Mouse (Mus musculus): ENCODE results near the gene Olfr667. TPM values are rescaled to one million over a fixed set of nuclear protein-coding genes. Genes with fewer than 3 reads are reported as not detected.
"Not testable (repeated sequence)": the region's sequence is repeated elsewhere in the genome, so short reads cannot be mapped to it uniquely, and the experiment has no call there.

The Olfr667 gene
- polyA plus RNA-seq (2016; fragmentation: Nextera tagmentation; extraction: Ambion mirVana) = not detected in 2 replicates

- Histone ChIP-seq H3K4me3 (no peak within 1 kb of the TSS), H3K4me1 (no peaks in the 10 kb centered on the region), H3K36me3 (no peaks in the 10 kb centered on the region), H3K27me3 (ENCODE audit: insufficient read depth, poor library complexity, severe bottlenecking) (no peaks in the 10 kb centered on the region), H3K27ac (no peak within 1 kb of the TSS), H3K9me3 (no peaks in the 10 kb centered on the region)
- DNase-seq (ENCODE audit: low spot score) = no peak
- 66% methylated on average over 1 of the region's 1 CpGs for WGBS
Observed at GRCm38 (mm10) chr7:104921382-104921781, at the start of gene Olfr667. Gene Olfr667 (minus strand): TSS chr7:104921482.

- no peak within 1 kb of the TSS for H3K4me3 ChIP-seq
- no peak for DNase-seq (ENCODE audit: low spot score)
- no peaks in the 10 kb centered on the region for H3K9me3 ChIP-seq
- no peaks in the 10 kb centered on the region for H3K27me3 ChIP-seq (ENCODE audit: insufficient read depth, poor library complexity, severe bottlenecking)
- WGBS = 59% methylated on average over 1 of the region's 1 CpGs
- no peaks in the 10 kb centered on the region for H3K4me1 ChIP-seq
- H3K27ac ChIP-seq = no peak within 1 kb of the TSS
- H3K36me3 ChIP-seq = no peaks in the 10 kb centered on the region
Observed at GRCm38 (mm10) chr7:104962520-104962919, 41.2 kb upstream of the Olfr667 start, which contains the start of gene Olfr670. Gene Olfr670 (minus strand): TSS chr7:104962620.

GRCm38 (mm10) chr7:104950234-104950633, 29.0 kb upstream of the Olfr667 start:
- H3K9me3 ChIP-seq; H3K27me3 ChIP-seq (ENCODE audit: insufficient read depth, poor library complexity, severe bottlenecking); H3K4me3 ChIP-seq; H3K36me3 ChIP-seq; H3K27ac ChIP-seq; H3K4me1 ChIP-seq; DNase-seq (ENCODE audit: low spot score): not testable (repeated sequence)
- WGBS = 94% methylated on average over 16 of the region's 16 CpGs

GRCm38 (mm10) chr7:104933940-104934339, 12.7 kb upstream of the Olfr667 start, which contains the start of gene Olfr669:
Gene Olfr669 (plus strand): TSS chr7:104934240.
- H3K9me3 ChIP-seq = no peaks in the 10 kb centered on the region
- no peak within 1 kb of the TSS for H3K4me3 ChIP-seq
- H3K4me1 ChIP-seq = no peaks in the 10 kb centered on the region
- no peaks in the 10 kb centered on the region for H3K27me3 ChIP-seq (ENCODE audit: insufficient read depth, poor library complexity, severe bottlenecking)
- 88% methylated on average over 1 of the region's 1 CpGs for WGBS
- H3K36me3 ChIP-seq = no peaks in the 10 kb centered on the region
- no peak within 1 kb of the TSS for H3K27ac ChIP-seq
- no peak for DNase-seq (ENCODE audit: low spot score)

- no peak for DNase-seq (ENCODE audit: low spot score)
- H3K36me3 ChIP-seq = no peaks in the 10 kb centered on the region
- no peak within 1 kb of the TSS for H3K4me3 ChIP-seq
- H3K27me3 ChIP-seq (ENCODE audit: insufficient read depth, poor library complexity, severe bottlenecking) = no peaks in the 10 kb centered on the region
- H3K27ac ChIP-seq = no peak within 1 kb of the TSS
- 60% methylated on average over 1 of the region's 1 CpGs for WGBS
- no peaks in the 10 kb centered on the region for H3K4me1 ChIP-seq
- no peaks in the 10 kb centered on the region for H3K9me3 ChIP-seq
Observed at GRCm38 (mm10) chr7:104927957-104928356, 6.7 kb upstream of the Olfr667 start, which contains the start of gene Olfr668. Gene Olfr668 (minus strand): TSS chr7:104928057.

GRCm38 (mm10) chr7:104895852-104896251, 25.4 kb downstream of the Olfr667 start, which contains the start of gene Olfr666:
Gene Olfr666 (minus strand): TSS chr7:104895952.
- 80% methylated on average over 2 of the region's 2 CpGs for WGBS
- Histone ChIP-seq H3K27me3 (ENCODE audit: insufficient read depth, poor library complexity, severe bottlenecking) (no peaks in the 10 kb centered on the region), H3K27ac (no peak within 1 kb of the TSS), H3K36me3 (no peaks in the 10 kb centered on the region), H3K4me3 (no peak within 1 kb of the TSS), H3K9me3 (no peaks in the 10 kb centered on the region), H3K4me1 (no peaks in the 10 kb centered on the region)
- DNase-seq (ENCODE audit: low spot score) = no peak

GRCm38 (mm10) chr7:104877731-104878130, 43.6 kb downstream of the Olfr667 start, which contains the start of gene Olfr665:
Gene Olfr665 (plus strand): TSS chr7:104878031.
- H3K27me3 ChIP-seq (ENCODE audit: insufficient read depth, poor library complexity, severe bottlenecking) = no peaks in the 10 kb centered on the region
- no peak within 1 kb of the TSS for H3K27ac ChIP-seq
- DNase-seq (ENCODE audit: low spot score) = no peak
- H3K9me3 ChIP-seq = no peaks in the 10 kb centered on the region
- no peaks in the 10 kb centered on the region for H3K4me1 ChIP-seq
- H3K4me3 ChIP-seq = no peak within 1 kb of the TSS
- H3K36me3 ChIP-seq = no peaks in the 10 kb centered on the region
- WGBS = 35% methylated on average over 1 of the region's 1 CpGs

Other genes with a start within 250 kb of the Olfr667 start
- gene Olfr661, start 235.0 kb downstream of the Olfr667 start, polyA plus RNA-seq (2016; fragmentation: Nextera tagmentation; extraction: Ambion mirVana) = not detected in 2 replicates
- not detected in 2 replicates for gene Usp17le, start 144.0 kb downstream of the Olfr667 start, polyA plus RNA-seq (2016; fragmentation: Nextera tagmentation; extraction: Ambion mirVana)
- not detected in 2 replicates for gene Usp17lb, start 78.9 kb downstream of the Olfr667 start, polyA plus RNA-seq (2016; fragmentation: Nextera tagmentation; extraction: Ambion mirVana)
- gene Usp17la, start 64.5 kb downstream of the Olfr667 start, polyA plus RNA-seq (2016; fragmentation: Nextera tagmentation; extraction: Ambion mirVana) = not detected in 2 replicates
- gene Olfr665, start 43.5 kb downstream of the Olfr667 start, polyA plus RNA-seq (2016; fragmentation: Nextera tagmentation; extraction: Ambion mirVana) = not detected in 2 replicates
- gene Olfr666, start 25.5 kb downstream of the Olfr667 start, polyA plus RNA-seq (2016; fragmentation: Nextera tagmentation; extraction: Ambion mirVana) = not detected in 2 replicates
- not detected in 2 replicates for gene Olfr668, start 6.6 kb upstream of the Olfr667 start, polyA plus RNA-seq (2016; fragmentation: Nextera tagmentation; extraction: Ambion mirVana)
- not detected in 2 replicates for gene Olfr669, start 12.8 kb upstream of the Olfr667 start, polyA plus RNA-seq (2016; fragmentation: Nextera tagmentation; extraction: Ambion mirVana)
- gene Olfr670, start 41.1 kb upstream of the Olfr667 start, polyA plus RNA-seq (2016; fragmentation: Nextera tagmentation; extraction: Ambion mirVana) = not detected in 2 replicates
- not detected in 2 replicates for gene Olfr671, start 57.6 kb upstream of the Olfr667 start, polyA plus RNA-seq (2016; fragmentation: Nextera tagmentation; extraction: Ambion mirVana)
- not detected in 2 replicates for gene Olfr672, start 80.5 kb upstream of the Olfr667 start, polyA plus RNA-seq (2016; fragmentation: Nextera tagmentation; extraction: Ambion mirVana)
- gene Olfr675, start 107.0 kb upstream of the Olfr667 start, polyA plus RNA-seq (2016; fragmentation: Nextera tagmentation; extraction: Ambion mirVana) = not detected in 2 replicates
- not detected in 2 replicates for gene Olfr676, start 111.2 kb upstream of the Olfr667 start, polyA plus RNA-seq (2016; fragmentation: Nextera tagmentation; extraction: Ambion mirVana)
- not detected in 2 replicates for gene Olfr677, start 129.9 kb upstream of the Olfr667 start, polyA plus RNA-seq (2016; fragmentation: Nextera tagmentation; extraction: Ambion mirVana)
- gene Olfr678, start 143.0 kb upstream of the Olfr667 start, polyA plus RNA-seq (2016; fragmentation: Nextera tagmentation; extraction: Ambion mirVana) = not detected in 2 replicates
- gene Olfr679, start 159.7 kb upstream of the Olfr667 start, polyA plus RNA-seq (2016; fragmentation: Nextera tagmentation; extraction: Ambion mirVana) = not detected in 2 replicates
- not detected in 2 replicates for gene Olfr680-ps1, start 171.3 kb upstream of the Olfr667 start, polyA plus RNA-seq (2016; fragmentation: Nextera tagmentation; extraction: Ambion mirVana)
- not detected in 2 replicates for gene Olfr681, start 195.4 kb upstream of the Olfr667 start, polyA plus RNA-seq (2016; fragmentation: Nextera tagmentation; extraction: Ambion mirVana)
- gene Olfr683, start 225.5 kb upstream of the Olfr667 start, polyA plus RNA-seq (2016; fragmentation: Nextera tagmentation; extraction: Ambion mirVana) = not detected in 2 replicates
- not detected in 2 replicates for gene Olfr684, start 242.2 kb upstream of the Olfr667 start, polyA plus RNA-seq (2016; fragmentation: Nextera tagmentation; extraction: Ambion mirVana)

Measured in heart, embryonic 10.5 days (tissue).